Mouse (Mus musculus) kidney, embryonic 14.5 days (tissue): Measurements from ENCODE around the gene G430095P16Rik. TPM values are rescaled to one million over a fixed set of nuclear protein-coding genes. Genes with fewer than 3 reads are reported as not detected.

Experiments used
- ATAC-seq: fragments of 200-750 bp; cut with Nextera tagmentation; 2 replicates; pipeline ENCODE4 v1.8.0; 2017; ENCODE audit warnings: moderate number of reproducible peaks, mild to moderate bottlenecking, moderate TSS enrichment, moderate library complexity; ENCODE audit not compliant: low FRiP score, low TSS enrichment
- H3K27ac ChIP-seq: fragments of 300-500 bp; sonication (generic); 2 replicates; pipeline ENCODE4 v1.5.1; 2014; ENCODE audit warnings: low read depth, mild to moderate bottlenecking, low read length, moderate library complexity, mixed read lengths
- H3K27me3 ChIP-seq: fragments of 300-500 bp; sonication (generic); 2 replicates; pipeline ENCODE4 v1.6.1; 2014; ENCODE audit warnings: mild to moderate bottlenecking, low read length; ENCODE audit not compliant: control insufficient read depth, insufficient read depth
- H3K36me3 ChIP-seq: fragments of 300-500 bp; sonication (generic); 2 replicates; pipeline ENCODE4 v1.6.1; 2014; ENCODE audit warnings: low read length, mixed read lengths; ENCODE audit not compliant: control insufficient read depth, insufficient read depth
- H3K4me1 ChIP-seq: fragments of 300-500 bp; sonication (generic); 2 replicates; pipeline ENCODE4 v1.6.1; 2014; ENCODE audit warnings: low read length, mixed read lengths; ENCODE audit not compliant: control insufficient read depth, insufficient read depth
- H3K4me2 ChIP-seq: fragments of 300-500 bp; sonication (generic); replicated peaks from 2 replicates; pipeline ENCODE4 v1.6.1; 2014; ENCODE audit warnings: low read depth, mild to moderate bottlenecking, low read length
- H3K4me3 ChIP-seq: fragments of 300-500 bp; sonication (generic); 2 replicates; pipeline ENCODE4 v1.5.1; 2014; ENCODE audit warnings: mild to moderate bottlenecking, low read length
- H3K9ac ChIP-seq: fragments of 300-500 bp; sonication (generic); 2 replicates; pipeline ENCODE4 v1.6.1; 2014; ENCODE audit warnings: low read depth, mild to moderate bottlenecking, low read length, moderate library complexity
- H3K9me3 ChIP-seq: fragments of 300-500 bp; sonication (generic); 2 replicates; pipeline ENCODE4 v1.6.1; 2016; ENCODE audit warnings: low read length; ENCODE audit not compliant: control insufficient read depth
- WGBS: fragments of 180-500 bp; shearing (Covaris S2); extraction: QIAGEN DNeasy Blood & Tissue Kit; methylation state at CpG from one replicate; pipeline ENCODE4 v1.1.7; 2014; 5-methylcytosine and 5-hydroxymethylcytosine counted together
- polyA plus RNA-seq: library from polyadenylated mRNA; unstranded; fragments of >200 nt; fragmentation: Nextera tagmentation; extraction: Ambion mirVana; gene quantifications from 2 replicates; pipeline ENCODE4 v1.2.1, GENCODE M21; 2014

Gene G430095P16Rik
- polyA plus RNA-seq, 1 experiment from 2014 or later = 1.7 TPM

GRCm38 (mm10) chr8:84713381-84713780 is 9.4 kb upstream of the G430095P16Rik start:
- Histone ChIP-seq H3K4me2 (no peak overlapping the region), H3K4me3 (no peak overlapping the region), H3K9me3 (no peaks in the 10 kb centered on the region), H3K27me3 (peaks cover 49% of the 10 kb centered on the region), H3K4me1 (peaks cover 31% of the 10 kb centered on the region), H3K36me3 (no peaks in the 10 kb centered on the region), H3K27ac (peak overlapping the region; percentile 85), H3K9ac (peak overlapping the region; percentile 5; the same call in 1 of the 2 replicates)
- 35% methylated on average over 4 of the region's 4 CpGs for WGBS
- no peak for ATAC-seq

GRCm38 (mm10) chr8:84714161-84714560 is 8.6 kb upstream of the G430095P16Rik start:
- H3K27me3 ChIP-seq = peaks cover 47% of the 10 kb centered on the region
- H3K4me1 ChIP-seq = peaks cover 31% of the 10 kb centered on the region
- H3K36me3 ChIP-seq = no peaks in the 10 kb centered on the region
- H3K9ac ChIP-seq = no peak overlapping the region
- no peaks in the 10 kb centered on the region for H3K9me3 ChIP-seq
- ATAC-seq = no peak
- 55% methylated on average over 4 of the region's 4 CpGs for WGBS
- H3K4me3 ChIP-seq = no peak overlapping the region
- no peak overlapping the region for H3K4me2 ChIP-seq
- peak overlapping the region; percentile 85; the same call in 1 of the 2 replicates for H3K27ac ChIP-seq

GRCm38 (mm10) chr8:84715893-84716468 is 6.8 kb upstream of the G430095P16Rik start:
- peaks cover 31% of the 10 kb centered on the region for H3K4me1 ChIP-seq
- H3K36me3 ChIP-seq = no peaks in the 10 kb centered on the region
- H3K27me3 ChIP-seq = peaks cover 51% of the 10 kb centered on the region
- H3K9ac ChIP-seq = no peak overlapping the region
- WGBS = 9% methylated on average over 26 of the region's 27 CpGs
- H3K9me3 ChIP-seq = no peaks in the 10 kb centered on the region
- ATAC-seq = no peak
- no peak overlapping the region for H3K27ac ChIP-seq
- H3K4me3 ChIP-seq = no peak overlapping the region
- peak overlapping the region; percentile 21; the same call in 1 of the 2 replicates for H3K4me2 ChIP-seq

GRCm38 (mm10) chr8:84716790-84717189 is 6.0 kb upstream of the G430095P16Rik start:
- Histone ChIP-seq H3K36me3 (peaks cover 6% of the 10 kb centered on the region; the same call in 1 of the 2 replicates), H3K4me2 (no peak overlapping the region), H3K4me1 (peaks cover 25% of the 10 kb centered on the region), H3K4me3 (no peak overlapping the region), H3K27ac (no peak overlapping the region), H3K27me3 (peaks cover 45% of the 10 kb centered on the region), H3K9me3 (no peaks in the 10 kb centered on the region), H3K9ac (no peak overlapping the region)
- ATAC-seq = no peak
- 87% methylated on average over 11 of the region's 11 CpGs for WGBS

DNA sequence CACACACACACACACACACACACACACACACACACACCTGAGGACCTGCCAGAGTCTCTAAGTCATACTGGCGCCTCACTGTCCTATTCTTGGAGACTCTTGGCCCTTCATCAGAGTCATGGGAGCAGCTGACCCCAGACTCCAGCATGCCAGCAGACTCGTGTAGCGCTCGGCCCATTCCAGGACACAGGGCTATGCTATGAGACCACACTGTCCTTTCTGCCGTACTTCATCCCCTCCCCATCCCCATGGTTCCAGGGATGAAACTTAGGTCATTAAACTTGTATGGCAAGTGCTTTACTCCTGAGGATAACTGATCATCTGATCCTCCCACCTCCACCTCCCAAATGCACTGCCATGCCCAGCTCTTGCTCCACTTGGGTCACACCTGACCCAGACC is 4.3 kb upstream of the G430095P16Rik start:
- Histone ChIP-seq H3K9me3 (no peaks in the 10 kb centered on the region), H3K4me2 (no peak overlapping the region), H3K9ac (no peak overlapping the region), H3K27me3 (peaks cover 41% of the 10 kb centered on the region), H3K4me1 (peaks cover 22% of the 10 kb centered on the region), H3K36me3 (peaks cover 7% of the 10 kb centered on the region; the same call in 1 of the 2 replicates), H3K27ac (no peak overlapping the region), H3K4me3 (no peak overlapping the region)
- WGBS = 84% methylated on average over 5 of the region's 5 CpGs
- ATAC-seq = no peak

GRCm38 (mm10) chr8:84718959-84719690 is 3.7 kb upstream of the G430095P16Rik start:
- H3K36me3 ChIP-seq = peaks cover 7% of the 10 kb centered on the region; the same call in 1 of the 2 replicates
- peaks cover 22% of the 10 kb centered on the region for H3K4me1 ChIP-seq
- 78% methylated on average over 5 of the region's 5 CpGs for WGBS

GRCm38 (mm10) chr8:84722530-84722849 is 317 bp upstream of the G430095P16Rik start:
- Histone ChIP-seq H3K27me3 (peaks cover 16% of the 10 kb centered on the region), H3K9ac (peak overlapping the region; percentile 32; the same call in 1 of the 2 replicates), H3K9me3 (no peaks in the 10 kb centered on the region), H3K36me3 (peaks cover 7% of the 10 kb centered on the region; the same call in 1 of the 2 replicates), H3K4me1 (peaks cover 29% of the 10 kb centered on the region), H3K4me3 (no peak overlapping the region), H3K4me2 (no peak overlapping the region), H3K27ac (peak overlapping the region; percentile 81; the same call in 1 of the 2 replicates)
- 74% methylated on average over 6 of the region's 6 CpGs for WGBS
- no peak; the same call in 1 of the 2 replicates for ATAC-seq

More at GRCm38 (mm10) chr8:84718959-84719690, 3.7 kb upstream of the G430095P16Rik start:
- Histone ChIP-seq H3K4me2 (no peak overlapping the region), H3K27ac (no peak overlapping the region), H3K4me3 (no peak overlapping the region), H3K9me3 (no peaks in the 10 kb centered on the region), H3K9ac (no peak overlapping the region), H3K27me3 (peaks cover 36% of the 10 kb centered on the region)
- ATAC-seq = no peak

- Histone ChIP-seq H3K4me1 (peaks cover 29% of the 10 kb centered on the region), H3K9me3 (no peaks in the 10 kb centered on the region), H3K27ac (peak overlapping the region; percentile 81), H3K9ac (peak overlapping the region; percentile 32; the same call in 1 of the 2 replicates), H3K4me3 (no peak overlapping the region), H3K27me3 (peaks cover 14% of the 10 kb centered on the region), H3K4me2 (peak overlapping the region; percentile 12), H3K36me3 (peaks cover 7% of the 10 kb centered on the region; the same call in 1 of the 2 replicates)
- 22% methylated on average over 7 of the region's 7 CpGs for WGBS
- peak; percentile 10; the same call in 1 of the 2 replicates for ATAC-seq
These were observed 729 bp downstream of the G430095P16Rik start for GRCm38 (mm10) chr8:84723571-84723900.

- Histone ChIP-seq H3K4me3 (no peak overlapping the region), H3K27me3 (peaks cover 5% of the 10 kb centered on the region), H3K36me3 (peaks cover 7% of the 10 kb centered on the region; the same call in 1 of the 2 replicates), H3K4me1 (peaks cover 29% of the 10 kb centered on the region), H3K9me3 (no peaks in the 10 kb centered on the region), H3K4me2 (no peak overlapping the region), H3K27ac (no peak overlapping the region), H3K9ac (no peak overlapping the region; the same call in 1 of the 2 replicates)
- ATAC-seq = no peak
- 58% methylated on average over 9 of the region's 9 CpGs for WGBS
These were observed 1.9 kb downstream of the G430095P16Rik start for GRCm38 (mm10) chr8:84724683-84725082.
